9 mouse cellular contexts compared by ENCODE assay signal in the genomic region with DNA sequence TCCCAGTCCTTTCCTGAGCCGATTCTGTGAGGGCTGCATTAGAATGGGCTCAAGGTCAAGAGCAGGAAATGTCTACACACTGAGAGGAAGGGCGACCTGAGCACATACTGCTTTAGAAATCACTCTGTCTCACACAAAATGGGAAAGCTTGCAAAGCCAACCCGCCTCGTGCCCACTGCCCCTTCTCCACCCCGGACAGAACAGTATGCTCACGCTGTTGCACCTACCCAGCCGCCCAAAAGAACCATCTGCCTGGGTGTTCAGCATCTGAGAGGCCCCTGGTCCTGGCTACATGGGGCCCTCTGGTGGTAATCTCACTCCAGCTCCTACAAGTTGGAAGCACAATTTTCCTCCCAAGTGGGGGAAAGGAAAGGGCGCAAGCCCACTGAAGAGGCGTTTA. TPM values are rescaled to one million over a fixed set of nuclear protein-coding genes. Genes with fewer than 3 reads are reported as not detected.
DNase-seq lines count a peak whose midpoint lies in the region; ATAC-seq and TF ChIP-seq lines count a peak whose summit lies in the region.
"Had no signal": no experiment of that assay in that cellular context is flagged by ENCODE, and none has a peak within 500 bp of the region (broad histone marks: within the 10 kb centered on the region; RNA-seq: fewer than 3 reads in every experiment).

No protein-coding gene starts in this region.

- no peak overlapping the region for H3K4me2 ChIP-seq in hindbrain, embryonic 13.5 days

- H3K27me3 ChIP-seq in testis, adult 2 months (ENCODE audit: control insufficient read depth, insufficient read depth, low read length), result no peaks in the 10 kb centered on the region
- no peaks in the 10 kb centered on the region for H3K27me3 ChIP-seq in hindbrain, embryonic 13.5 days

- no peak overlapping the region for H3K9ac ChIP-seq in hindbrain, embryonic 13.5 days

- intact Hi-C loops in left cerebral cortex, postnatal 10 days (cut with DNase I), result loop anchor here (5.0 kb wide), 1 partner anchor 863 kb away; no protein-coding TSS in a partner anchor

- H3K4me3 ChIP-seq in testis, adult 2 months (ENCODE audit: control insufficient read depth, low read depth, low read length), result no peak overlapping the region
- H3K4me3 ChIP-seq in hindbrain, embryonic 13.5 days, result no peak overlapping the region
- no peak overlapping the region for H3K4me3 ChIP-seq in olfactory bulb, adult 2 months (ENCODE audit: insufficient read depth, low read depth, low read length)
- H3K4me3 ChIP-seq: myocyte had no signal

- peak; percentile 64 for ATAC-seq in hindbrain, embryonic 13.5 days (ENCODE audit: low FRiP score)
- no peak for ATAC-seq in granulocyte monocyte progenitor cell, adult 5-6 weeks (replicated peaks; ENCODE audit: poor library complexity, severe bottlenecking)

- no peaks in the 10 kb centered on the region for H3K36me3 ChIP-seq in testis, adult 2 months (ENCODE audit: control insufficient read depth, insufficient read depth, low read length)
- peaks cover 68% of the 10 kb centered on the region for H3K36me3 ChIP-seq in hindbrain, embryonic 13.5 days

- H3K4me1 ChIP-seq in testis, adult 2 months (ENCODE audit: control insufficient read depth, insufficient read depth, low read length), result no peaks in the 10 kb centered on the region
- peaks cover 6% of the 10 kb centered on the region for H3K4me1 ChIP-seq in hindbrain, embryonic 13.5 days (replicated peaks)
- peaks cover 10% of the 10 kb centered on the region for H3K4me1 ChIP-seq in olfactory bulb, adult 2 months (ENCODE audit: control insufficient read depth, insufficient read depth, low read length)

- no peak overlapping the region for H3K27ac ChIP-seq in testis, adult 2 months (ENCODE audit: control insufficient read depth, insufficient read depth, low read depth, low read length)
- no peak overlapping the region for H3K27ac ChIP-seq in hindbrain, embryonic 13.5 days
- no peak overlapping the region for H3K27ac ChIP-seq in olfactory bulb, adult 2 months (ENCODE audit: insufficient read depth, low read depth, low read length)

- no peak for TF ChIP-seq POLR2A in testis, adult 2 months (IDR thresholded peaks at IDR 0.05; ENCODE audit: control insufficient read depth, low read depth, low read length)
- TF ChIP-seq POLR2A in olfactory bulb, adult 2 months (IDR thresholded peaks at IDR 0.05; ENCODE audit: insufficient read depth, low read depth, low read length), result no peak

- TF ChIP-seq CTCF in testis, adult 2 months (IDR thresholded peaks at IDR 0.05; ENCODE audit: control insufficient read depth, insufficient read depth, insufficient replicate concordance, low read depth, low read length), result peak; percentile 12; the same call in 1 of the 2 replicates
- peak; percentile 66 for TF ChIP-seq CTCF in olfactory bulb, adult 2 months (IDR thresholded peaks at IDR 0.05; ENCODE audit: insufficient read depth, low read depth, low read length)

- DNase-seq in testis, postnatal 14 days (ENCODE audit: low spot score), result no peak
- DNase-seq in embryo, embryonic 10.5 days (ENCODE audit: low spot score), result peak; percentile 57
- DNase-seq in left cerebral cortex, postnatal 10 days (ENCODE audit: extremely low spot score in 1 of 2, low spot score in 2 of 2), result peak; percentile 64 to 69
- no peak for DNase-seq in urinary bladder, postnatal 10 days (ENCODE audit: low spot score)

- WGBS in hindbrain, embryonic 13.5 days, result 41% methylated on average over 9 of the region's 9 CpGs
- 34% methylated on average over 9 of the region's 9 CpGs for WGBS in olfactory bulb, adult 2 months

- no peaks in the 10 kb centered on the region for H3K9me3 ChIP-seq in hindbrain, embryonic 13.5 days

RNA-seq across cellular contexts. Expression of a gene that starts 26.6 kb away (rescaled TPM):
- polyA plus RNA-seq in testis, adult 2 months (2012; rRNA removed), result 0.04 and 0.12 TPM in 2 replicates
- 31.7 and 31.9 TPM in 2 replicates for polyA plus RNA-seq in hindbrain, embryonic 13.5 days (2015; fragmentation: Nextera tagmentation; extraction: Ambion mirVana)
- 100 to 1,000 TPM; 280 to 297 TPM for total RNA-seq in left cerebral cortex, postnatal 10 days (2021)
- polyA plus RNA-seq in olfactory bulb, adult 2 months (2012; ENCODE audit: insufficient read depth, insufficient read length, low replicate concordance, missing spikeins), result not detected in 2 replicates
- total RNA-seq in granulocyte monocyte progenitor cell, adult 5-6 weeks (2014; fragmentation: Nextera tagmentation), result not detected in 2 replicates
- not detected in 2 replicates for total RNA-seq in granulocyte monocyte progenitor cell, adult 5-6 weeks (2017)
- polyA plus RNA-seq: myocyte had no signal

RNA-seq across cellular contexts. Expression of a gene that starts 46.2 kb away (rescaled TPM):
- 7.3 and 20.5 TPM in 2 replicates for polyA plus RNA-seq in testis, adult 2 months (2012; rRNA removed)
- 2.2 and 2.4 TPM in 2 replicates for polyA plus RNA-seq in hindbrain, embryonic 13.5 days (2015; fragmentation: Nextera tagmentation; extraction: Ambion mirVana)
- under 1 TPM; 0.21 to 0.97 TPM for total RNA-seq in left cerebral cortex, postnatal 10 days (2021)
- polyA plus RNA-seq in olfactory bulb, adult 2 months (2012; ENCODE audit: insufficient read depth, insufficient read length, low replicate concordance, missing spikeins), result not detected in 2 replicates
- total RNA-seq in granulocyte monocyte progenitor cell, adult 5-6 weeks (2014; fragmentation: Nextera tagmentation), result 1.2 TPM in 1 of 2 replicates, not detected in the other
- 0.21 and 1.4 TPM in 2 replicates for total RNA-seq in granulocyte monocyte progenitor cell, adult 5-6 weeks (2017)
- polyA plus RNA-seq: myocyte had no signal

Comparison
In these comparisons a context has a peak if more than half of its experiments do, and no peak if none do; other contexts are left out.
1. DNase-seq: peak in embryo, embryonic 10.5 days (single experiment) and left cerebral cortex, postnatal 10 days (2 of 2); none in testis, postnatal 14 days (single experiment) and urinary bladder, postnatal 10 days (single experiment).